Mouse (Mus musculus): ENCODE data around the gene Tulp1. TPM values are rescaled to one million over a fixed set of nuclear protein-coding genes. Genes with fewer than 3 reads are reported as not detected.
A peak's percentile ranks its signal among the peaks of the same experiment; 100 is the strongest.

Tulp1 gene
- polyA plus RNA-seq, 1 experiment from 2014 or later: 1.5 TPM

DNA sequence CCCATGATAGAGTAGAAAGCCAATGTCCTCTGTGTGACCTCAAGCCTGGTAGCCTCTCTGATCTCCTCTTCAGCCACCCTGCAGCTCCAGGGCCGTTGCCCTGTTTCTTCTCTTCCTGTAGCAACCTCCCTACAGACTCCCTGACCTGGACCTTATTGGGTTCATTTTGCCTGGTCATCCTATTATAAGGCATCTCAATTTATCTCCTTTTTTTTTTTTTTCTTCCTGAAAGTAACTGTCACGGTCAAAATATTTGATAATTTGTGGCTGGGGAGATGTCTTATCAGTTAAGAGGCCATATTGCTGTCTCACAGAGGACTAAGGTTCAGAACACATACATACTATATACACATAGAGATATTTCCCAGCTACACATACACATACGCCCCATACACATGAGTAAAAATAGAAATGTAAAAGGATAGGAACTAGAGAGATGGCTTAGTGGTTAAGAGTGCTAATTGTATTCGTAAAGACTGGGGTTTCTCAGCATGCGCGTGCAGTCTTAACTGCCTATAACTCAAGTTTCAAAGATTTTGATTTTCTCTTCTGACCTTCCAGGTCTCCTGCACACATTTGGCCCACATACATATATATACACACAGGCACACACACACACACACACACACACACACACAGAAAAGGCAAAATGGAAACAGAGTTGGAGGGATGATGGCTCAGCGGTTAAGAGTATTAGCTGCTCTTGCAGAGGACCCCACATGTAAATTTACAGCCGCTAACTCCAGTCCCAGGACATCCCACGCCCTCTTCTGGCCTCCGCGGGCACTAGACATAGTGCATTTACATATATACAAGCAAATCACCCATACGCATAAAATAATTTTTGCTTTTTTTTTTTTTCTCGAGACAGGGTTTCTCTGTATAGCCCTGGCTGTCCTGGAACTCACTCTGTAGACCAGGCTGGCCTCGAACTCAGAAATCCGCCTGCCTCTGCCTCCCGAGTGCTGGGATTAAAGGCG, 52.5 kb downstream of the Tulp1 start:
- 27% methylated on average over 17 of the region's 17 CpGs for WGBS
- DNase-seq (peak; percentile 32), ATAC-seq (ENCODE audit: low FRiP score, low TSS enrichment) (peak; percentile 18)
- peak overlapping the region; percentile 87 for H3K4me2 ChIP-seq (ENCODE audit: low read length)
- peak overlapping the region; percentile 76 for H3K4me3 ChIP-seq (replicated peaks; ENCODE audit: low read depth, low read length)
- H3K36me3 ChIP-seq (ENCODE audit: control insufficient read depth, insufficient read depth, low read length): peaks cover 18% of the 10 kb centered on the region
- 0 out of 2 replicates have a peak overlapping the region, but pooled peaks have one; percentile 6 for H3K9ac ChIP-seq (replicated peaks; ENCODE audit: low read length)
- no peaks in the 10 kb centered on the region for H3K9me3 ChIP-seq (ENCODE audit: control insufficient read depth, low read length)
- peaks cover 10% of the 10 kb centered on the region; the same call in 1 of the 2 replicates for H3K4me1 ChIP-seq (ENCODE audit: control insufficient read depth, insufficient read depth, low read length)
- H3K27ac ChIP-seq (replicated peaks; ENCODE audit: low read depth, low read length): peak overlapping the region; percentile 84; the same call in 1 of the 2 replicates
- no peaks in the 10 kb centered on the region for H3K27me3 ChIP-seq (ENCODE audit: control insufficient read depth, insufficient read depth, low read length)

DNA sequence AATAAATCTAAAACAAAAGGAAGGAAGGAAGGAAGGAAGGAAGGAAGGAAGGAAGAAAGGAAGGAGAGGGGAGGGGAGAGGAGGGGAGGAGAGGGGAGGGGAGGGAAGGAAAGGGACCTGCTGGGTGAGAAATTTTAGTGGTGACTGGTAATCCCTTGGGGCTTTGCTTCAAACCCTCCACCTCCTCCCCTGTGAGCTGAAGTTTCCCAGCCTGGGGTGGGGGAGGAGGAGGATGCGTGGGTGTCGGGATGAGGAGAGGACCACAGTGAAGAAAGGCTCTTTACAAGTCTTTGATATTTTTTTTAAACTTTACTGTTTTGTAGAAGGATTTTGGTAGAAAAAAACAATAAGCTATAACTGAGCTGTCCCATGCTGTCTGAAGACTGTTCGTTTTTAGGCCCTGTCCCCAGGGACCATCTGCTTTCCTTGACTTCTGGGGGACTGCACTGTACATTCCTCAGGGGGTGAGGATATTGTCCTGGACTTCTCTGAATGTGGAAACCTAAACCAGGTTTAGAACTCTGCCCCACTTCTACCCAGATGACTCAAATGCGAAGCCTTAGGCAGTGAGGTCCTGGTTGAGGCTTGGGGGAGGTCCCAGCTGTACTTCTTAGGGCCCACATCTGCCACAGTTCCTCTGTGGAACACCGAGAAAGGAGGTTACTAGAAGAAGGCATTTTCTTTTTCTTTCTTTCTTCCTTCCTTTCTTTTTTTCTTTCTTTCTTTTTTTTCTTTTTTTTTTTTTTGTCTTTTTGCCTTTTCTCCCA, 53.5 kb downstream of the Tulp1 start:
- H3K27ac ChIP-seq (replicated peaks; ENCODE audit: low read depth, low read length): no peak overlapping the region
- H3K4me3 ChIP-seq (replicated peaks; ENCODE audit: low read depth, low read length): no peak overlapping the region
- DNase-seq (no peak), ATAC-seq (ENCODE audit: low FRiP score, low TSS enrichment) (no peak)
- H3K4me1 ChIP-seq (ENCODE audit: control insufficient read depth, insufficient read depth, low read length): peaks cover 10% of the 10 kb centered on the region; the same call in 1 of the 2 replicates
- 87% methylated on average over 5 of the region's 5 CpGs for WGBS
- 0 out of 2 replicates have a peak, but pooled peaks cover 9% of the 10 kb centered on the region for H3K36me3 ChIP-seq (ENCODE audit: control insufficient read depth, insufficient read depth, low read length)
- H3K9me3 ChIP-seq (ENCODE audit: control insufficient read depth, low read length): no peaks in the 10 kb centered on the region
- no peak overlapping the region for H3K9ac ChIP-seq (replicated peaks; ENCODE audit: low read length)
- no peak overlapping the region for H3K4me2 ChIP-seq (ENCODE audit: low read length)
- H3K27me3 ChIP-seq (ENCODE audit: control insufficient read depth, insufficient read depth, low read length): no peaks in the 10 kb centered on the region

DNA sequence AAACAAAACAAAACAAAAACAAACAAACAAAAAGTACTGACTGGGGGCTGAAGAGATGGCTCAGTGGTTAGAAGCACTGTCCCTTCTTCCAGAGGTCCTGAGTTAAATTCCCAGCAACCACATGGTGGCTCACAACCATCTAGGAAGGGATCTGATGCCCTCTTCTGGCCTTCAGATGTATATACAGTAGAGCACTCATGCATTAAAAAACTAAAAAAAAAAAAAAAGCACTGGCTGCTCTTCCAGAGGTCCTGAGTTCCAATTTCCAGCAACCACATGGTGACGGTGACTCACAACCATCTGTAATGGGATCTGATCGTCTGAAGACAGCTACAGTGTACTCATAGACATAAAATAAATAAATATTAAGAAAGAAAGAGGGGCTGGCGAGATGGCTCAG, 54.2 kb downstream of the Tulp1 start:
- 79% methylated on average over 3 of the region's 3 CpGs for WGBS
- DNase-seq (no peak), ATAC-seq (ENCODE audit: low FRiP score, low TSS enrichment) (no peak)
- Histone ChIP-seq H3K4me2 (ENCODE audit: low read length) (no peak overlapping the region), H3K4me1 (ENCODE audit: control insufficient read depth, insufficient read depth, low read length) (peaks cover 10% of the 10 kb centered on the region; the same call in 1 of the 2 replicates), H3K36me3 (ENCODE audit: control insufficient read depth, insufficient read depth, low read length) (0 out of 2 replicates have a peak, but pooled peaks cover 2% of the 10 kb centered on the region), H3K27ac (replicated peaks; ENCODE audit: low read depth, low read length) (no peak overlapping the region), H3K9me3 (ENCODE audit: control insufficient read depth, low read length) (no peaks in the 10 kb centered on the region), H3K9ac (replicated peaks; ENCODE audit: low read length) (no peak overlapping the region), H3K4me3 (replicated peaks; ENCODE audit: low read depth, low read length) (no peak overlapping the region), H3K27me3 (ENCODE audit: control insufficient read depth, insufficient read depth, low read length) (no peaks in the 10 kb centered on the region)

DNA sequence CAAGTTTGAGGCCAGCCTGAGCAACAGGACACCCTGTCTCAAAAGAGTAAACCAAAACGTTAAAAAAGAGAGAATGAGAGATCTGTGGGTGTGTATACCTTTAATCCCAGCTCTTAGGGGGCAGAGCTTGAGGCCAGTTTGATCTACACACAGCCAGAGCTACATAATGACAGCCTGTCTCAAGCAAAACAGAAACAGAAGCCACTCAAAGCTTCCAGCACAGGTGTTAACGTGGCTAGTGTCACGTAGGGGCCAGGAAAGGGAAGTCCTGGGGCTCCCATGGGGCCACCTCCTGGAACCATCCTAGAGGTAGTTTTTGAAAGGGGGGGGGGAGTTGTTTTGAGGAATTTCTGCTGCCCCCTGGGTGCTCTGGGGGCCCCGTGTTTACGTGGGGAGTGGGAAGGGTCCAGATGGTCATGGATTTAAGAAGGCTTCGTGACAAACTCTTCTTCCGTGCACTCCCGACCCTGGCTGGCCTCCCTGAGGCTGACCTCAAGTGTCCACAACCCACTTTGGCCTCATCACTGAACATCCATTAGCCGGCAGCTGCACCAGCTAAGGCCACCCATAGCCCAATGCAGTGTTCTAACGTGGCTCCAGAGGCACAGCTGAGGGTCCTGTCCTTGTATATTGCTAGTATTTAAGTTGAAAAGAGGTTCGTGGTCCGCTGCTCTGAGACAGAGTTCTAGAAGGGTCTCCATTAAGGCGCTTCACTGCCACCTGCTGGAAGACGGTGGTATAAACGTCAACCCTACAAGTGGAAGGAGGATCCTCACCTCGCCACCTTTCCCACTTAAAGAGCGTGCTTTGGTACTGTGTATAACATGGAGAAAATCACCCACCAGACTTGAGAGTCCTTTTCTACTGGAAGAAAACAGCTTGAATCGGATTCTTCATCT, 56.5 kb downstream of the Tulp1 start:
- ATAC-seq (ENCODE audit: low FRiP score, low TSS enrichment): no peak

DNA sequence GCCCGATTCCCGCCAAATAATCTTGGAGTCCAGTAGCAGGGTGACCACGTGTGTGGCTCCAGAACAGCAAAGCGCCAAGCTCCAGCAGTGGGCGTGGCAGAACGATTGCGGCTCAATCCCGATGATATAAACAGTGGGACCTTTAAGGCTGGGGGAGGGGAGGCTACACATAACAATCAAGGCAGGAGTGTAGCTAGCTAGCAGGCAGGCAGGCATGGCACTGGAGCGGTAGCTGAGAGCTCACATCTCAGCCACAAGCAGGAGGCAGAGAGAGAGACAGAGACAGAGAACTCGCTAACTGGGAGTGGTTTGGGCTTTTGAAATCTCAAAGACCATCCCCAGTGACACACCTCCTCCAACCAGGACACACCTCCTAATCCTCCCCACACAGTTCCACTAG, 59.9 kb downstream of the Tulp1 start:
- ATAC-seq (ENCODE audit: low FRiP score, low TSS enrichment) (no peak), DNase-seq (no peak)
- no peak overlapping the region for H3K27ac ChIP-seq (replicated peaks; ENCODE audit: low read depth, low read length)
- H3K36me3 ChIP-seq (ENCODE audit: control insufficient read depth, insufficient read depth, low read length): no peaks in the 10 kb centered on the region
- H3K9me3 ChIP-seq (ENCODE audit: control insufficient read depth, low read length): no peaks in the 10 kb centered on the region
- H3K4me3 ChIP-seq (replicated peaks; ENCODE audit: low read depth, low read length): no peak overlapping the region
- no peaks in the 10 kb centered on the region for H3K4me1 ChIP-seq (ENCODE audit: control insufficient read depth, insufficient read depth, low read length)
- WGBS: 53% methylated on average over 10 of the region's 10 CpGs
- no peak overlapping the region for H3K9ac ChIP-seq (replicated peaks; ENCODE audit: low read length)
- no peaks in the 10 kb centered on the region for H3K27me3 ChIP-seq (ENCODE audit: control insufficient read depth, insufficient read depth, low read length)
- no peak overlapping the region for H3K4me2 ChIP-seq (ENCODE audit: low read length)

More for the DNA sequence above, 56.5 kb downstream of the Tulp1 start:
- Histone ChIP-seq H3K9ac (replicated peaks; ENCODE audit: low read length) (no peak overlapping the region), H3K27ac (replicated peaks; ENCODE audit: low read depth, low read length) (no peak overlapping the region), H3K4me1 (ENCODE audit: control insufficient read depth, insufficient read depth, low read length) (no peaks in the 10 kb centered on the region), H3K4me3 (replicated peaks; ENCODE audit: low read depth, low read length) (no peak overlapping the region), H3K4me2 (ENCODE audit: low read length) (no peak overlapping the region), H3K27me3 (ENCODE audit: control insufficient read depth, insufficient read depth, low read length) (no peaks in the 10 kb centered on the region), H3K9me3 (ENCODE audit: control insufficient read depth, low read length) (no peaks in the 10 kb centered on the region), H3K36me3 (ENCODE audit: control insufficient read depth, insufficient read depth, low read length) (no peaks in the 10 kb centered on the region)
- 19% methylated on average over 18 of the region's 18 CpGs for WGBS
- peak; percentile 95 for DNase-seq

Other genes with a start within 250 kb of the Tulp1 start
- 7.3 and 8.0 TPM in 2 replicates for gene Scube3, start 223.1 kb downstream of the Tulp1 start, polyA plus RNA-seq (2014; fragmentation: Nextera tagmentation; extraction: Ambion mirVana)
- gene Zfp523, start 188.1 kb downstream of the Tulp1 start, polyA plus RNA-seq (2014; fragmentation: Nextera tagmentation; extraction: Ambion mirVana): 41.8 and 51.9 TPM in 2 replicates
- 3.2 and 3.5 TPM in 2 replicates for gene Def6, start 157.4 kb downstream of the Tulp1 start, polyA plus RNA-seq (2014; fragmentation: Nextera tagmentation; extraction: Ambion mirVana)
- gene Ppard, start 132.5 kb downstream of the Tulp1 start, polyA plus RNA-seq (2014; fragmentation: Nextera tagmentation; extraction: Ambion mirVana): 1.2 and 1.5 TPM in 2 replicates
- gene Fance, start 51.7 kb downstream of the Tulp1 start, polyA plus RNA-seq (2014; fragmentation: Nextera tagmentation; extraction: Ambion mirVana): 19.5 and 24.3 TPM in 2 replicates
- gene Rpl10a, start 36.8 kb downstream of the Tulp1 start, polyA plus RNA-seq (2014; fragmentation: Nextera tagmentation; extraction: Ambion mirVana): 401 and 423 TPM in 2 replicates
- gene Tead3, start 14.4 kb downstream of the Tulp1 start, polyA plus RNA-seq (2014; fragmentation: Nextera tagmentation; extraction: Ambion mirVana): 0.78 and 1.7 TPM in 2 replicates
- gene Fkbp5, start 152.3 kb upstream of the Tulp1 start, polyA plus RNA-seq (2014; fragmentation: Nextera tagmentation; extraction: Ambion mirVana): 11.6 and 22.2 TPM in 2 replicates
- not detected in 2 replicates for gene Armc12, start 165.6 kb upstream of the Tulp1 start, polyA plus RNA-seq (2014; fragmentation: Nextera tagmentation; extraction: Ambion mirVana)
- gene Clpsl2, start 184.2 kb upstream of the Tulp1 start, polyA plus RNA-seq (2014; fragmentation: Nextera tagmentation; extraction: Ambion mirVana): not detected in 2 replicates
- gene Clps, start 195.5 kb upstream of the Tulp1 start, polyA plus RNA-seq (2014; fragmentation: Nextera tagmentation; extraction: Ambion mirVana): not detected in 2 replicates
- gene Lhfpl5, start 210.4 kb upstream of the Tulp1 start, polyA plus RNA-seq (2014; fragmentation: Nextera tagmentation; extraction: Ambion mirVana): 7.1 and 11.0 TPM in 2 replicates